Mouse (Mus musculus) CH12F3 (cell line): ENCODE measurements around the gene Gm4858.
"Not testable (repeated sequence)": the region's sequence is repeated elsewhere in the genome, so short reads cannot be mapped to it uniquely, and the experiment has no call there.

ENCODE experiments used
- in situ Hi-C: fragments of 300-500 bp; cut with MboI; formaldehyde crosslinking; loops from 2 replicates; pipeline ENCODE4 v1.14.3; 2020; ENCODE audit warnings: low sequenced_read_pairs

Gene Gm4858

DNA sequence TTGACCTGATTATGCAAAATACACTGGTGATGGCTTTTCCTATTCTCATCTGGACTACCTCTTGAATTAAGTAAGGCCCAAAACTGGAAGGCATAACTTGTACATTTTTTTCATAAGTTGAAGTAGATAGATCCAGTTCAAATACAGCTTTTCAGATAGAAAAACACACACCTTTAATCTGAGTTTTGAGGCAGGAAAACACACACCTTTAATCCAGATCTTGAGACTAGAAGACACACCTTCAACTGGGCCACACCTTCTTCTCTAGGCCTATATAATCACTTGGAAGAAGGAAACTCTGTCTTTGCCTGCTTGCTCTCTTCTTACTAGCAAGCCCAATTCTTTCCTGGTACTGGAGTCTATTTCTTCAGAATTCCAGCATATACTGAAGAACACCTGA is at the start of gene Gm4858:
TSS of gene Gm4858 (plus strand) at position 301 of the 400 bp plus-strand sequence.
- in situ Hi-C loops = not testable (repeated sequence)

DNA sequence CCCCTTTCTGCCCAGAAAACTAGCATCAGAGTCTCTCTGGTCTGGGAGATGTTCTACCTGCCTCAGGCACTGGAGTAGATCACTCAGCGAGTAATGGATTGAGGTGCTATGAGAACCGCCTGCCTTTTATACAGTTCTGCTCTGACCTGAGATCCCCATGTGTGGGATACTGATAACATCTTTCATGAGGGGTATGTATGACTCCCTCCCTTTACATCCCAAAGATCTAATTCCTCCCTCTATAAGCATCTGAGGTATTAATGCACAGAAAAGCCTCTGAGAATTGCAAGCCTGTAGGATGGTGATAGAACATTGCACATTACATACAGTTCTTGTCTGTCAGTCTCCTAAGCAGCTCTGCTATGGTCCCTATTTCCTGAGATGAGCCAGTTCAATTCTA is 49.7 kb upstream of the Gm4858 start, which contains the start of gene Lce1m:
TSS of gene Lce1m (minus strand) at position 101 of the 400 bp plus-strand sequence.
- in situ Hi-C loops = no loop called here

GRCm38 (mm10) chr3:93021171-93021570 is 47.5 kb upstream of the Gm4858 start:
- in situ Hi-C loops = no loop called here

GRCm38 (mm10) chr3:93023411-93024184 is 45.0 kb upstream of the Gm4858 start:
- in situ Hi-C loops = no loop called here

DNA sequence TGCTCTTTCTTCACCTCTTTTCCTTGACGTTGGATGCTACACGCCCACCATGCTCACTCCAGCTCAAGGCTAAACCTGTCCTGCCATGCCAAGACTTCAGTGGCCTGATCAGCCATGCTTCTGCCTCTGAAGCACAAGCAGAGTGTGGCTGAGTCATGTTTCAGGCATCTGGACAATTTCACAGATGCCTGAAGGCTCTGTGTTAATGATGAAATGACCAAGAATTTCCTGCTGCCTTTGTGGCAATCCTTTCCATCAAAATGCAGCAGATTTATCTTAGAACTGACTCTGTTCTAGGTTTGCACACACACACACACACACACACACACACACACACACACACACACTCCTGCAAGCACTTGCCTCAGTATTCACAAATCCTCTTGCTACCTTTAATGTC is 43.1 kb upstream of the Gm4858 start:
- in situ Hi-C loops = no loop called here

DNA sequence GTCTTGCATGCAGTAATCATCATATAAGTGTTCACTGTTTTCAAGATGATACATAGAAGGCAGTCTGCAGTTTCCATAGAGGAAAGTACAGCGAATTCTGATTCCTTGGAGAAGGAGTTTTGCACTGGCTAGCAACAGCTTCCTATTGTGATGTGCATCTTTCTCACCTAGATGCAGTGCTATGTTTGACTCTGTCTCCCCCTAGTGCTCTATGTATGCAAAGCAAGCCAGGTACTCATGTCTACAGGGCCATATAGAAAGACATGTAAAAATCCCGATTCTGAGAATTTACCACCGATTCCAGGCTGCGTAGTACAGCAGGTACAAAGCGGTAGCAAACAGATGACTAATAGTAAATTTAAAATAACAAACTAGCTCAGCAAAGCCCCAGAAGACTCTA is 37.2 kb upstream of the Gm4858 start:
- in situ Hi-C loops = no loop called here

DNA sequence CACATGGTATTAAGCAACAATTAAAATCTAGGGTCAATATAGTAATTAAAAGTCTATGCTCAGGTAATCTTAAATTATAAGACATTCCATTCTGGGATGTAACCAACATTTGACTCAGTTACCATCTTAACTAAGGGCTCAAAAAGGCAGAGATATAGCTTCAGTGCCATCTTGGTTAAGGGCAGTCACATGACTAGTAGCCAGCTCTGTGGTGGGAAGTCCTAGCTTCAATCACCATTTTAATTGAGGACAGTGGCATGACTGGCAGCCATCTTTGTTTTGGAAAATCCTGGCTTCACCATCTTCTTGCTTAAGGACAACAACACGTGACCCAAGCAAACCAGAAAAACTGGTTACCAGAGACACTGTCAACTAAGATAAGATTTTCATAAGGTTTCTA is 18.4 kb upstream of the Gm4858 start:
- in situ Hi-C loops = no loop called here

- in situ Hi-C loops = no loop called here
These were observed 15.7 kb upstream of the Gm4858 start for GRCm38 (mm10) chr3:93052826-93053474.

DNA sequence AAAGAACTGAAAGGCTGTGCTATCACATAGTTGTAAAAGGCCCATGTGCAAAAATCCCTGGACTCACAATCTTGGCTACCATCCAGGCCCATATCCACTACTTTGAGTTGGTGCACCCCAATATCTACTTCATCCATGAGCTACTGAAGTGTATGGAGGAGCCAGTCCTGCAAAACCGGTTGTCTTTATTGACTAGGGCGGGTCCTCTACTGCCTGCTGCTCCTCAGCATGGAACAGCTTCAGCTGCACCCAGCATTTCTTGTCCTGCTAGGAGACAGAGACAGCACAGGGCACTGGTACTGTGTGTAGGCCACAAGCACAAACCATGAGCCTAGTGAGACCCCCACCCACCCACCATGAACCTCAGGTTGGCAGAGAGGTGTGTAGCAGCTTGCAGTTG is 18.0 kb downstream of the Gm4858 start:
- in situ Hi-C loops = no loop called here

DNA sequence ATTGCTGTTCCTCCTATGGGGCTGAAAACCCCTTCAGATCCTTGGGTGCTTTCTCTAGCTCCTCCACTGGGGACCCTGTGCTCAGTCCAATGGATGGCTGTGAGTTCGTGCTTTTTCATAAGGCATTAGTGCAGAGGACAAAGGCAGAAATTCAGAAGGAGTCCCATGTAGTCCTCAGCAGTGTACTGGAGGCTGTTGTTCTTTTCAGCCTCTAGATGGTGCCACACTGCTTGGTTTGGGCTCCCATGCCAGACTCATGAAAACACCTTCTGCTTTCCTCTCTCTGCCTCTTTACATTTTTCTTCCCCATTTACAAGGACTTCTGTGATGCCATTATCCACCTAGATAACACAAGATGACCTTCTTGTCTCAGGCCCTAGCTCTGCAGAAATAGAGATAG is 25.0 kb downstream of the Gm4858 start:
- in situ Hi-C loops = not testable (repeated sequence)

GRCm38 (mm10) chr3:93096447-93096846 is 27.8 kb downstream of the Gm4858 start:
- in situ Hi-C loops = no loop called here

DNA sequence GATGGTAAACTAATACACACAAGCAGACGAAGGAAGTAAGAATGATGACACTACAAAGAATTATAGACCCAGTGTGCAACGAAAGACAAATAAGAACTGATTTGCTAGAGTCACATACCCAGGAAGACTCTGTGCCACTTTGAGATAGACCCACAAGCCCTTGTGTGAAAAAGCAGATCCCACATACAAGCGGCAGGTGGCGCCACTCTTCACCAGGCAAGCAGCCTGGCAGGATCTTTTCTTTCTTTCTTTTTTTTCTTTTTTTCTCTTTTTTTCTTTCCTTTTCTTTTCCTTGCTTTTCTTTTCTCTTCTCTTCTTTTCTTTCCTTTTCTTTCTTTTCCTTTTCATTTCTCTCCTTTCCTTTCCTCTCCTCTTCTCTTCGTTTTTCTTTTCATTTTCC is 43.0 kb downstream of the Gm4858 start:
- in situ Hi-C loops = no loop called here

GRCm38 (mm10) chr3:93114481-93114880 is 45.9 kb downstream of the Gm4858 start:
- in situ Hi-C loops = no loop called here

- in situ Hi-C loops = no loop called here
These were observed 50.5 kb downstream of the Gm4858 start for GRCm38 (mm10) chr3:93119101-93119500.
